Mouse (Mus musculus) ES-Bruce4 (cell line): Measurements from ENCODE around the gene Syne3. TPM values are rescaled to one million over a fixed set of nuclear protein-coding genes. Genes with fewer than 3 reads are reported as not detected.

Source experiments
- H3K27ac ChIP-seq: 2 replicates; pipeline ENCODE4 v1.5.1; 2012; ENCODE audit warnings: low read length, inconsistent platforms; ENCODE audit not compliant: insufficient read depth
- H3K27me3 ChIP-seq: 2 replicates; pipeline ENCODE4 v1.6.1; 2012; ENCODE audit warnings: mild to moderate bottlenecking, low read length, inconsistent platforms; ENCODE audit not compliant: control insufficient read depth, poor library complexity, insufficient read depth, severe bottlenecking
- H3K36me3 ChIP-seq: 2 replicates; pipeline ENCODE4 v1.6.1; 2012; ENCODE audit warnings: inconsistent platforms, mild to moderate bottlenecking, low read length, moderate library complexity; ENCODE audit not compliant: control insufficient read depth, poor library complexity, insufficient read depth, severe bottlenecking
- H3K4me1 ChIP-seq: one replicate; pipeline ENCODE4 v1.8.1; 2011; ENCODE audit warnings: low read length; ENCODE audit not compliant: control insufficient read depth, insufficient read depth
- H3K4me3 ChIP-seq: 2 replicates; pipeline ENCODE4 v1.5.1; 2011; ENCODE audit warnings: low read depth, mild to moderate bottlenecking, low read length
- H3K9ac ChIP-seq: 2 replicates; pipeline ENCODE4 v1.6.1; 2012; ENCODE audit warnings: low read depth, mild to moderate bottlenecking, inconsistent platforms; ENCODE audit not compliant: poor library complexity, severe bottlenecking
- H3K9me3 ChIP-seq: replicated peaks from 2 replicates; pipeline ENCODE4 v1.6.1; 2012; ENCODE audit warnings: mild to moderate bottlenecking, low read length, inconsistent platforms; ENCODE audit not compliant: control insufficient read depth, poor library complexity, insufficient read depth, severe bottlenecking
- CTCF ChIP-seq: IDR thresholded peaks from one replicate; pipeline ENCODE4 v1.8.1; 2011; ENCODE audit warnings: low read depth, low read length
- EP300 ChIP-seq: IDR thresholded peaks from 2 replicates; pipeline ENCODE4 v1.6.1; 2011; ENCODE audit warnings: low read depth, low read length; ENCODE audit not compliant: insufficient read depth
- POLR2A ChIP-seq: IDR thresholded peaks from one replicate; pipeline ENCODE4 v1.8.1; 2011; ENCODE audit warnings: low read length; ENCODE audit not compliant: insufficient read depth
- polyA plus RNA-seq: library from polyadenylated mRNA; stranded (reverse); fragments of >200 nt; gene quantifications from 2 replicates; pipeline ENCODE4 v1.2.4, GENCODE M21; 2011; ENCODE audit warnings: low read depth; ENCODE audit not compliant: missing spikeins, insufficient read depth, insufficient read length

Gene Syne3
- polyA plus RNA-seq, 1 experiment: 1.2 TPM

- Histone ChIP-seq H3K27ac (no peak overlapping the region), H3K27me3 (no peaks in the 10 kb centered on the region), H3K4me3 (no peak overlapping the region), H3K9me3 (no peaks in the 10 kb centered on the region), H3K36me3 (no peaks in the 10 kb centered on the region), H3K4me1 (no peaks in the 10 kb centered on the region), H3K9ac (no peak overlapping the region)
- TF ChIP-seq CTCF (peak; percentile 16), POLR2A (no peak)
Measured at GRCm38 (mm10) chr12:104935144-104935543, 74.5 kb downstream of the Syne3 start.

- TF ChIP-seq POLR2A: no peak
- Histone ChIP-seq H3K4me1 (no peaks in the 10 kb centered on the region), H3K36me3 (no peaks in the 10 kb centered on the region), H3K4me3 (no peak overlapping the region), H3K9ac (no peak overlapping the region), H3K27me3 (no peaks in the 10 kb centered on the region), H3K27ac (no peak overlapping the region), H3K9me3 (no peaks in the 10 kb centered on the region)
Measured at GRCm38 (mm10) chr12:104933800-104934199, 75.8 kb downstream of the Syne3 start.

- H3K27ac ChIP-seq: no peak overlapping the region
- TF ChIP-seq CTCF: peak; percentile 60
- no peak for TF ChIP-seq POLR2A
- no peak overlapping the region for H3K9ac ChIP-seq
- no peaks in the 10 kb centered on the region for H3K4me1 ChIP-seq
- H3K4me3 ChIP-seq: no peak overlapping the region
- no peaks in the 10 kb centered on the region for H3K9me3 ChIP-seq
- no peaks in the 10 kb centered on the region for H3K27me3 ChIP-seq
- no peaks in the 10 kb centered on the region for H3K36me3 ChIP-seq
Measured at GRCm38 (mm10) chr12:104933217-104933616, 76.4 kb downstream of the Syne3 start.

GRCm38 (mm10) chr12:104925765-104926164 is 83.8 kb downstream of the Syne3 start:
- no peak overlapping the region for H3K9ac ChIP-seq
- no peak overlapping the region for H3K4me3 ChIP-seq
- H3K27me3 ChIP-seq: no peaks in the 10 kb centered on the region
- TF ChIP-seq POLR2A (no peak), CTCF (no peak), EP300 (no peak)
- H3K27ac ChIP-seq: no peak overlapping the region
- H3K4me1 ChIP-seq: no peaks in the 10 kb centered on the region
- no peaks in the 10 kb centered on the region for H3K9me3 ChIP-seq
- no peaks in the 10 kb centered on the region for H3K36me3 ChIP-seq

DNA sequence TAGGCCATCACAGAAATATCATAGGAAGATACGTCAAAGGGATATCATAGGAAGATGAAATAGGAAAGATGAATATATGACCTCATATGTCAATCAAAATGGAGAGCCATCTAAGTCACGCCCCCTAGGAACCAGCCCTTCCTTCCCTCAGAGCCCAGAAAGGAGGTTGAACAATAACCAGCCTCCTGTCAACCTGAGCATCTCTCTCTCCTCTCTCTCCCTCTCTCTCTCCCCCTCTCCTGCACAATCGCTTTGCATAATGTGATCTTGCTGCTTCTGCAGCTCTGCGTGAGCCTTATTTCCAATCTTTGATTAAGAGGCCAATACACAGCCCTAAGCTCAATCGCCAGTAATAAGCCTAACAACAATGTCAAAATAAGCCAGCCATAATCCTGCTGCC is 84.6 kb downstream of the Syne3 start:
- no peak overlapping the region for H3K27ac ChIP-seq
- H3K4me1 ChIP-seq: no peaks in the 10 kb centered on the region
- no peak overlapping the region for H3K9ac ChIP-seq
- no peak for TF ChIP-seq POLR2A
- H3K9me3 ChIP-seq: no peaks in the 10 kb centered on the region
- no peaks in the 10 kb centered on the region for H3K36me3 ChIP-seq
- no peak overlapping the region for H3K4me3 ChIP-seq
- no peaks in the 10 kb centered on the region for H3K27me3 ChIP-seq

DNA sequence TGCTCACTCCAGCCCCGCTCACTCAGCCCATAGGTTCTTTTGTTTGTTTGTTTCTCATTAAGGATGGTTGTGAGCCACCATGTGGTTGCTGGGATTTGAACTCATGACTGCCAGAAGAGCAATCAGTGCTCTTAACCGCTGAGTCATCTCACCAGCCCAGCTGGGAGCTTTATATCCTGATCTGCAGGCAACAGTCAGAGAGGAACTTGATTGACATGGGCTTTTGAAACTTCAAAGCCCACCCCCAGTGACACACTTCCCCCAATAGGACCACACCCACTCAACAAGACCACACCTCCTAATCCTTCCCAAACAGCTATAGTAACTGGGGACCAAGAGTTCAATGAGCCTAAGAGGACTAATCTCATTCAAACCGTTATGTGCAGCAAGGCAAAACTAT is 85.1 kb downstream of the Syne3 start:
- Histone ChIP-seq H3K9ac (no peak overlapping the region), H3K36me3 (no peaks in the 10 kb centered on the region), H3K4me3 (no peak overlapping the region), H3K27ac (no peak overlapping the region), H3K9me3 (no peaks in the 10 kb centered on the region), H3K27me3 (no peaks in the 10 kb centered on the region), H3K4me1 (no peaks in the 10 kb centered on the region)
- no peak for TF ChIP-seq EP300
- no peak for TF ChIP-seq POLR2A
- no peak for TF ChIP-seq CTCF
